Mouse (Mus musculus) cerebellum, adult 2 months (tissue): Measurements from ENCODE around the gene Stag3.

Experiments
- CTCF ChIP-seq: fragments of 200-500 bp; IDR thresholded peaks from 2 replicates; pipeline ENCODE4 v1.5.1; 2011; ENCODE audit warnings: low read depth, mild to moderate bottlenecking, control low read depth, low read length, moderate library complexity, borderline replicate concordance; ENCODE audit not compliant: insufficient read depth
- POLR2A ChIP-seq: fragments of 200-500 bp; IDR thresholded peaks from 2 replicates; pipeline ENCODE4 v1.6.1; 2011; ENCODE audit warnings: low read length, control low read depth, borderline replicate concordance; ENCODE audit not compliant: insufficient read depth

DNA sequence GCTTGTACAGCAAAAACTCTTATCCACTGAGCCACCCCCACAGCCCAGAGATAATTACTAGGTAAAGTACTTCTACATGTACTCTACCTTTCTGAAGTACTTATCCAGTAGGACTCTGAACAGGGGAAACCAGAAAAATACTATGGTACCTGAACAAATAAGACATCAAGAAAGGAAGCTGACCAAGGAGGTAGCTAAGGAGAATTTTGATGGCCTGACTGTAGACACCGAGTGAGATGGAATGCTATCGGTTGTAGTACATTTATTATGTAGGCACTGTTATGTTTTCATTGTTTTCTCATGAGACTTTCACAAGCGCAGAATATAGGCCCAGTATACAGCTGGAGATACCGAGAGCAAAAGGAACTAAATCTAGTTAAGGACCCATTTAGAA, 22.5 kb upstream of the Stag3 start:
- no peak for TF ChIP-seq CTCF
- TF ChIP-seq POLR2A: no peak
